Mouse (Mus musculus): ENCODE measurements around the gene Agbl1. TPM values are rescaled to one million over a fixed set of nuclear protein-coding genes. Genes with fewer than 3 reads are reported as not detected.

The Agbl1 gene
- polyA plus RNA-seq, 1 experiment = 0.12 TPM

DNA sequence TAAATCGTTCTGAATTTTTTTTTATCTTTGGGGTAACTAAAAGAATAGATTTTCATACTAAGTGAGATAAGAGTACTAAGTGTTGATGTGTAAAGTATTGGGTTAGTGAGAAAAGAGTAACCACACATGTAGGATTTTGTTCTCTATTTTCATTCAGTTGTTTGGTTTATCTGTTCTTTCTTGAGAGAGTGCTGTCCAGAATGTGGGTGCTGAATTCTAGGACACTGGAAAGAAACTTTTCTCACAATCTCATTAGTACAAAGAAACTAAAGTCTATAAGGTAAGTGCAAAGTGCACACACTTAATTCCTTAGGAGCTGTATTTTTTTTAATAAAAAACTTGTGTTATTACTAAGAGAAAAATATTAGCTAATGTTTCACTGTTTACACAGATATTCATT is 674.4 kb downstream of the Agbl1 start:
- no peak for DNase-seq (ENCODE audit: extremely low spot score in 1 of 2, low spot score in 1 of 2)

DNA sequence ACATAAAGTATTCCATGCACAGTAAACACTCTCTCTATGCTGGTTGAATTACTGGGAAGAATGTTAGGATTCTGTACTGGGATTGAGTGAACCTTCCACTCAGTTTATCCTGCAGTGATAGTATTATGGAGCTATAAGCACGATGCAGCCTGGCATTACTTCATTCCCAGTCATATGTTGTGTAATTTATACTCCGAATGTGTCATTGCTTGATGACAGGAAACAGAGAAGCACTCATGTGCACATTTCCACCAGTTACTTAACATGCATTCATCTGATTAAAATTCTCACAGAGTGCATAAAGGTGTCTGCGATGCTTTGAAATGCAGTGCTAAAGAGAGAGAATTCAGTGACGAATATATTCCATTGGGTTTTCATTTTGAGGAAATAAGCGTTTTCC is 682.0 kb downstream of the Agbl1 start:
- DNase-seq (ENCODE audit: extremely low spot score in 1 of 2, low spot score in 1 of 2) = no peak

DNA sequence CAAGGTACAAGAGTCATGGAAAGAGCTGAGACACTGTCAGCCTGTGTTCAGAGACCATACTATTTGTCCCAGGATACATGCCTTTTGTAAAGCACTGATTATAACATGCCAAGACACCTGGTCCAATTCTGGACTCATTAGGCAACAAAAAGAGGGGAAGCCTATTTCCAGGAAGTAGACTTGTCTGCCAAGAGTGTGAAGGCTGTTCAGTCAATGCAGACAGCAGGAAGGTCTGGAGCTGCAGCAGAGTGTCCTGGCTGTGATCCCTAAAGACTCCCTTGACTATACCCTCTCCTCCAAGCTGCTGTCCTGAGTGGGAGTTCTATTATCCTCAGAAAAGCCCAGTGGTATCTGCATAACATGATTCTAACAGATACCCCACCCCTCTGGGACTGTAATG is 689.2 kb downstream of the Agbl1 start:
- DNase-seq (ENCODE audit: extremely low spot score in 1 of 2, low spot score in 1 of 2) = no peak

DNA sequence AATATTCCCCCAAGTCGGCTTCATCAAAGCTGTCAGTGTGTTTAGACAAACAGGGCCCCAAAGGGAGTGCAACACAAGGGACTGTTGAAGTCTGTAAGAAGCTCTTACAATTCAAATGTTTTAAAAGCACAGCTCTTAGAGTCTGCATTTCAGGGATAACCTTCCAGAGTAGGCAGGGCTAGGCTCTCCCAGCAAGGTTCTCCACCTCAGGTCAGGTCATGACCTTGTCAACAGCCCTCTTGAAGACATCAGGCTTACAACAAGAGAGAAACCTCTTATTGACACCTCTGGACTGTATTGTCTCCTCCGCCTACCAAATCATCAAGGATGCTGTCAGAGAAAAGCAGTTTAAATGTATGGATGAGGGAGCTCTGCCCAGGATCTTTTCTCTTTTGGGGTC is 692.0 kb downstream of the Agbl1 start:
- DNase-seq (ENCODE audit: extremely low spot score in 1 of 2, low spot score in 1 of 2) = no peak

DNA sequence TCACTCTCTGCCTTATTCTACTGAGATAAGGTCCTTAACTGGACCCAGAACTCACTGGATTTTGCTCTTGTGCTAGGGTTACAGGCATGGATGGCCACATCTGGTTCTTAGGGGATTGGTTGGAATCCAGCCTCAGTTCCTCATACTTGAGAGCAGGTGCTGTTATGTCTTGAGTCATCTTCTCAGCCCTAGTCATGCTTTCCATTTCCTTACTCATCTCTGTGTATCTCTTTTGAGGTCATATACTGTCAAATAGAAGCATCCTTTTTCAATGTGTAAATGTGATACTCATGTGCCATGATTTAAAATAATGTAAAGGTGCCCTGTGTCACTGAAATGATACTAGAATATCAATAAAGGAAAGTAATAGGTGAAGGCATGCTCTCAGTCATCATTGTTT is 705.5 kb downstream of the Agbl1 start:
- no peak for DNase-seq (ENCODE audit: extremely low spot score in 1 of 2, low spot score in 1 of 2)

DNA sequence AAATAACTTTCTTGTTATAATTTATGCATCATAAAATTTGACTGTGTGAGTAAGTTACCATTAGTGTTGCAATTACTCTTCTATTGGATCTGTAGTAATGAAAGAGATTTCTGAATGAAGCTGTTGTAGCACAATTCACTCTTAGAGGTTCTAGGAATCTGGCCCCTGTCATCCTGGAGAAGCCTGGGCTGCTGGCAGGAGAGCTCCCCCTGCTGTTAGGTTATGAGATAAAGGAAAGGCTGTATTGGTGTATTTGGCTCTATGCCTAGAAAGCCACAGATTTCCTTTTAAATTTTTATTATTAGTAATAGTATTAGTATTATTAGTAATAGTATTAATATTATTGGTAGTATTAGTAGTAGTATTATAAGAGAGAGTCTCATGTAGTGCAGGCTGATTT is 711.8 kb downstream of the Agbl1 start:
- DNase-seq (ENCODE audit: extremely low spot score in 1 of 2, low spot score in 1 of 2) = peak in 1 of 2 experiments; percentile 78

DNA sequence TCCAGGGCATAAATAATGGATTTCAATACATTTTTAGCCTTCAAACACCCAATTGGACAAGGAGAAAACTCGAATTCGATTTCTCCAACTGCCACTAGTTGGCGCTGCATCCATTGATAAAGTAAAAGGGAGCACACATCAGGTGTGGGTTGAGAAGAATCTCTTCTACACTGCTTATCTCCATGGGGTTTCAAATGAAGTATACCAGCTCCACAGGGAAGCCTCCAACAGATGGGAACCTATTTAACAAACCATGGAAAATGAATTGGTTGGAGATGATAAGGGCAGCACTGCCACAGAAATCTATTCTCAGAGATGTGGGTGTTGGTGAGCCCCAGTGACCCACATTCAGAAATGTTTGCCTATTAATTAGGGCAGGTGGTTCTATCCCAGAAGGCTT is 741.6 kb downstream of the Agbl1 start:
- DNase-seq (ENCODE audit: extremely low spot score in 1 of 2, low spot score in 1 of 2) = peak in 1 of 2 experiments; percentile 40

DNA sequence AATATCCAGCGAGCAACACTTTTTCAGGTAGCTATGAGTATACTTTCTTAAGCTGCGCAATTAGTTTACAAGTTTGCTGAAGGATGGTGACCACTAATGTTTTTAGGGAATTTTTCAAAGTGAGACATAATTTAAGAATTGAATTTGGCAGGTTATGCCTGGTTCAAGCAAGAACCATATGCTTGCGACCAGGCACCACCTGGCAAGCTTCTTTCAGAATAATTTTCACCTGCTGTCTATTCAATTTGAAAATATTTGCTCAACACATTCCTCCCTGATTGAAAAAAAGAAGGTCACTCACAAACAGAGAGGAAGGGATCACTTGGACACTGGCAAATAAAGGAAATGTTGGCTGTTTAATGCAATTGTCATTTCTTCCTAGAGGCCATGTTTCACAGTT is 779.9 kb downstream of the Agbl1 start:
- DNase-seq (ENCODE audit: extremely low spot score in 1 of 2, low spot score in 1 of 2) = no peak

DNA sequence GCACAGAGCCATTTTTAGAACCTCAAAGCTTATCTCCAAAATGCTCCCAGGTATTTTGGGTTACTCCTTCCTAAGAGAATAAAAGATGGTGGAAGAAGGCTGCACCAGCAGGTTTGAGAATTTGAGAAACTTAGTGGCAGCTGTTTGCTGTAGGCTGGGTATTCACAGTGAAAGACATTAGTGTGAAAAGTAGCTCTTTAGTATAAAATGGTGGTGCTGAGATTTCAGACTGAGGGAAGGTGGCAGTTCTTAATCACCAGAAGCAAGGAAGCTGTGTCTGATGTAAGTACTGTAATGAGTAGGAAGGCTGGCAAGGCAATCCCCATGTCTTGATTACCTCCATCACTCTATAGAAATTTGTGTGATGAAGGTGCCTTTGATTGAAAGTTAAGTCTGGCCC is 799.3 kb downstream of the Agbl1 start:
- peak in 1 of 2 experiments; percentile 11 for DNase-seq (ENCODE audit: extremely low spot score in 1 of 2, low spot score in 1 of 2)

DNA sequence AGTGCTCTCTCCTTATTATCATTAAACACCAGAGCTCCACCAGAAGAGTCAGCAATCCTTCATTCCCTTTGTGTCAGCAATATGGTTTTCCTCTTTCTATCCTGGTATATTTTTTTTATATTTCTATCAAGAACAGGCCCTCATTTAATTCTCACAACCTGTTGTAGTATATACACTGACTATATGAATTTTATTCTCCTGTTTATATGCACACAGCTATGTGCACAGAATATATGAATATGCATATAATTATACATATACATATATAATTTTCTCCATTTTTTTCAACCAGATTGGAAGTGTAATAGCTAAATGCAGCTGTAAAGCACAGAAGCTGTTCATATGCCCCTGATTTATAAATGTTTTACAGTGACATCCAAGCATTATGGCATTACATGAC is 846.3 kb downstream of the Agbl1 start:
- DNase-seq (ENCODE audit: extremely low spot score in 1 of 2, low spot score in 1 of 2) = no peak

DNA sequence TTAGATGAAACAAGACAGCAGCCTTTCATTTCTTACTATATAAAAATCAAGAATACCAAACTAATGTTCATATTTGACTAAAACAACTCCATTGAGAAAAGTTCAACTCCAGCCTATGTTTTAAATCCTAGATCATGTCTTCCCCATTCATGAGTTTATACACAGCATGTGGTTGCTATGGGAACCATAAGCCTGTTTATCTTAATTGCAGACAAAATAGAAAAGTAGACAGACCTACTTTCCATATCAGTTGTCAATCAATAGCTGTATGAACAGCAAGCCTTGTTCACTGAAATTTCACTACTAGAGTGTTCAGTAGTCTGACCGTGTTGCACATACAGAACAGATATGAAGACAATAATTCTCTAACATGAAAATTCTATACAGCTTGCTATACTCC is 857.6 kb downstream of the Agbl1 start:
- no peak for DNase-seq (ENCODE audit: extremely low spot score in 1 of 2, low spot score in 1 of 2)

DNA sequence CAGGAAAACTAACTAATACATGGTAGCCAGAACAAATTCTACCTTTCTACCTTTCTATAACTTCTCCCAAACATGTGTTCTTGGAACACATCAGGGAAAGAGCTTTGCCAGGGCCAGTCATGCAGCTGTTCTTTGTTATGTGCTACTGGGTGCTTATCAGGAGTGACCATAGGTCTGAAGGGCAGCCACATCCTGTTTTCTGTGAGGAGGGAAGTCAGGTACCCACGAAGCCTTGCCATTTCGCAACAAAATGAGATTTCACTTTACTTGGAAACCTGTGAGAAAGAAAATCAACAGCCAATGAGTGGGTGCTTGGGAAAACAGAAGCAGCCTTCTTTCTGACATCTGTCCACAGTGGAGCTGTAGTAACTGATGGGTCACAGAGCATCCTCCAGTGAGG is 865.5 kb downstream of the Agbl1 start:
- no peak for DNase-seq (ENCODE audit: extremely low spot score in 1 of 2, low spot score in 1 of 2)

DNA sequence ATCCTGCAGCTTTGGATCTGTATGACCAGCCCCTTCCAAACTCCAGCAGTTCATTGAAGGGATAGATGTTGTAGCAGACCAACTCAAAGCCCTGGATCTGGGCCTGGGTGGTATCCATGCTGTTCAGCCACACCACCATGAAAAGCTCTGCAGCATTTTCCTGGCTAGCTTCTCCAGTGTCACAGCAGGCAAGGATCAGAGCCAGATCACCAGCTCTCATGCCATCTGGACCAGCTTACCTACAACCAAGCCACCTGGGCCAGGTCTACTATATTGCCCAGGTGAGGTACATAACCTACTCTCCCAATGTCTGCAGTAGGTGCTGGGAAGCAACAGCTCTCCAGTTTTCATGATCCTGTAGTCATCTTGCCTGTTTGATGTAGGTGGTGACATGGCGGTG is 884.3 kb downstream of the Agbl1 start:
- DNase-seq (ENCODE audit: extremely low spot score in 1 of 2, low spot score in 1 of 2) = no peak

DNA sequence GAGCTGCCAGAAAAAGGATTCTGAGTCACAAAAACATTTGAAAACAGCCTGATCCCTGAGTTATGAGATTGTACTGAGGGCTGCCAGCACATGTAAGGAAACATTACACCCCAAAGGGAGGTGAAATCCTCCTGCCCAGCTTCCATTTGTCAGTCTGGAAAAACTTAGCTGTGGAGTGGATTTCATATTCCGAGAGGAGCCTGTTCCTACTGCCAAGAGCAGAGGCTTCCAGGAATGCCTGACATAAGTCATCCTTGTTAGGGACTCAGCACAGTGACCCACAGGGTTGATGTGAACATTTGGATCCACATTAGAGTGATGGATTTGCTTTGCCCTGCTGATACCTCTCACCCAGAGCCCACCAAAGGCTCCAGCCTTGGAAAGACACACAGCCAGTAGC is 899.4 kb downstream of the Agbl1 start:
- no peak for DNase-seq (ENCODE audit: extremely low spot score in 1 of 2, low spot score in 1 of 2)

DNA sequence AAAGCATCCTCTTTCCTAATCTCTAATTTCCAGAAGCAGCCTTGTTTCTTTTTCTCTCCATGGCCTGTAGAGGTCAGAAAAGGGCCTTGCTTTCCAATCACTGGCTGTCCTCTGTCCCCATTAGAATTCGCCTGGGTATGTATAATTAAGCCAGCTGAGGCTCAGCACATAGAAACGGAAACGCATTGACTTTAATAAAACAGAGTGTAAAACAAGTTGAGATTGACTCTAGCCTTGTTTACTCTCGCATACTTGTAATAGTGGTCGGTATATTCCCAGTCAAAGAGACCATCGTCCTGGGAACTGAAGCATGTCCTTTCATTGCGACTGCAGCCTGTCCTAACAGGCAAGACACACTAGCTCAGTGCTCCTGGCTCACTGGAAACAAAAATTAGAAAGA is 902.3 kb downstream of the Agbl1 start:
- peak in 1 of 2 experiments; percentile 52 for DNase-seq (ENCODE audit: extremely low spot score in 1 of 2, low spot score in 1 of 2)

DNA sequence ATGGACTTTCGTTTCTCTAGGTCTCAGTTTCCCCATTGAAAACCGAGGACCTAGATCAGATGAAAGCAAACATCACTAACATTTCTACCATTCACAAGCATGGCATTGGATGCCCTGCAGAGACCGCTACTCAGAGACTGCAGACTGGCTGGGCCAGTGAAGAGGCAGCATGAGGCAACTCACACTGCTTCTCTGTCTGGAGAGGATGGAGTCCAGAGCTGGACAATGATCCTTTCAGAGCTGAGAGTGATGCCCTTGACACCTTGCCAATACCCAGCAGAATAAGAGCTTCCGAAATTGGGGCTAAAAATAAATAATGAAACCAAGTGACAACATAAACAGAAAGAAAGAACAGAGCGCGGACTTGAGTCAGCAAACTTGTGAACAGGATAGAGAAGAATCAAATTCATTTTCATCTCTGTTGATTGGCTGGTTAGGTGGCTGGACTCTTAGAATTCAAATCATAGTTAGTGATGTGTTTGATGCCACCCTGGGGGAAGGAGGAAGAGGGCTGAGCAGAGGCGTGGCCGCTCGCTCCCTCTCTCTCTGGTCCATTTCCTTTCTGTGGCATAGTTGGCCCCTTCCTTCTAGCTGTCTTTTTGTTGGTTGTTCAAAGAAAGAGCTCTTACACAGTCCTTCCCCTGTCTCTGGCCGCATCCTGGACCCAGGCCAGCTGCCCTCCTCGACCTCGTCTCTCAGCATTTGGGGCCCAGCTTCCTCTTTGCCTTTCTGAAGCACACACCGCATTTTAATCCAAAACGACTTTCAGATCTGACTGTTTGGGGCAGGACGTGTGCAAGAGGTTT is 903.1 kb downstream of the Agbl1 start:
- DNase-seq (ENCODE audit: extremely low spot score in 1 of 2, low spot score in 1 of 2) = peak; percentile 15 to 52

DNA sequence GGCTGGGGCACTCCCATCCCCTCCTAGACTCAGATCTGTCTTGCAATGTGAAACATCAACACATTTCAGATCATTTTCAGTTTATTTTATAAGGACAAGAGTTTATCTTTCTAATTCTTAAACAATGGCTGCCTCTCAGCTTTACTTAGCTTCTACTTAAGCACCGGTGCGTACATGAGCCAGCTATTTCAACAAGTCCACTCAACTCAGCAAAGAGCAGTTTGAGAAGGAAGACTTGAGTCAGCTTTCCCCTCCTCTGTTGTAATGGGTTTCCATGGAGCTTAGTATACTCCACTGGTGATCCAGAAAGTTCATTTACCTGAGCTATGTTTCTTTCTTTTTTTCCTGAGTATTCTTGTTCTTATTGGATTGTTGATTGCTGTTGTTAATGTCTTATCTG is 905.2 kb downstream of the Agbl1 start:
- DNase-seq (ENCODE audit: extremely low spot score in 1 of 2, low spot score in 1 of 2) = no peak

DNA sequence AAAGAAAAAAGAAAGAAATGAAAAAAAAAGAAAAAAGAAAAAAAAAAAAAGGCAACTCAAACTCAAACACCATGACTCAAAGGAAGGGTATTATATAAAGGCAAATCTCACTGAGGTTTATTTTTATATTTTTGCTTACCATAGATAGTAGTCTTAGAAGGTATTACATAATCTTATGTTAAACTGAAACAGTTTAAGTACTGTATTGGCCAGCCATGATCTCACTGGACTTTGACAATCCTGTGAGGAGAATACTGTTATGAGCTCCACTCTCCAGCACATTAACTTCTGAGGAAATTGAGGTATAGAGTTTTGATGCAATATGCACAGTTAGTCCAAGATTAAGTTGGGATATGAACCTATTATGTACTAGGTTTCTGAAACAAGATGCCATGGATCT is 909.0 kb downstream of the Agbl1 start:
- no peak for DNase-seq (ENCODE audit: extremely low spot score in 1 of 2, low spot score in 1 of 2)

DNA sequence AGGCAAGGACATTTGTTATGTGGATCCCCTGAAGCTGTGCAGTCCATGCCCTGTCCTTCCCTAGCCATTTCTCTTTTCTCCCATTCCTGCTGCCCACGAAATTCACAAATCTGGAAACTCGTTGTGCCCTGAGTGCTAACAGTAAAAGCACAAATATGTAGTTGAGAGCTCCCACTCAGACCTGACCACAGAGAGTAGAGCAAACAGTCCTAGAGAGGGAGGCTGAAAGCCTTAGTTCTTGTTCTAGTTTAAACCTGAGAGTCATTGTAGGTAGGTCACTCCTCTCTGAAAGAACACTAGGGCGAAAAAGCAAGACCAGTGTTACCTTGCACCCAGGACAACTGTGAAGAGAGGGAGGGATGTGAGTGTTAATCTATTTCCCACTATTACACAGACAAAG is 917.8 kb downstream of the Agbl1 start:
- no peak for DNase-seq (ENCODE audit: extremely low spot score in 1 of 2, low spot score in 1 of 2)

DNA sequence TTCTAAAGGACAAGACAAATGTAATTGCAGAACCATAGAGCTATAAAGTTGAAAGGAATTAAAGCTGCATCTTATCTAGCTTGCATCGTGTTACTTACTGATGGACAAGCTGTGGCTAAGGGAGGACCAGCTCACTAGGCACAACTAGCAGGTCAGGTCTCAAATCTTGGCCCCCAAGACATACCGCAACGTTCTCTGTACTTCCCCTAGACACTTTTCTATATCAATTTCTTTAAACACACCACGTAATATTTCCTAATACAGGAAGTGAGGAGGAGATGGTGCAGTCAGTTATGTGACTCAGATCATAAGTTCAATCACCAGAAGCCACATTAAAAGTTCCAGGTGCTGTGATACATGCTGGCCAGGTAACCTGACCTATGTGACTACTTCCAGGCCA is 919.1 kb downstream of the Agbl1 start:
- no peak for DNase-seq (ENCODE audit: extremely low spot score in 1 of 2, low spot score in 1 of 2)

DNA sequence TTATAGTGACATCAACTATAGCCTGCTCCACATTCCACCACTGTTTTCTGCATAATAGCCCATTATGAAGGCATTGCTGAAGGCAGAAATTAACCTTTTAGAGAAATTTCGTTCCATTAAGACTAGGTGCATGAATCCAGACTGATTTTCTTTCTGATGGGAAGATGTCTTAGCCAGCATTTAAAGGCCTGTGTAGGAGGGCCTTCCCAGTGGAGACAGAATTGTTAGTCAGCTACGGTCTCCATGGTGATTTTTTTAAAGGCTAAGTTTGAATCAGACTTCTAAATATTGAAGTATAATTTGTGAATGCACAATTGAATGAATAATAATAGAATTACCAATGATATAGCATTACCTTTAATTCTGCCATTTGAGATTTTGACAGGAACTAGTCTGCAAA is 920.2 kb downstream of the Agbl1 start:
- DNase-seq (ENCODE audit: extremely low spot score in 1 of 2, low spot score in 1 of 2) = peak in 1 of 2 experiments; percentile 52

DNA sequence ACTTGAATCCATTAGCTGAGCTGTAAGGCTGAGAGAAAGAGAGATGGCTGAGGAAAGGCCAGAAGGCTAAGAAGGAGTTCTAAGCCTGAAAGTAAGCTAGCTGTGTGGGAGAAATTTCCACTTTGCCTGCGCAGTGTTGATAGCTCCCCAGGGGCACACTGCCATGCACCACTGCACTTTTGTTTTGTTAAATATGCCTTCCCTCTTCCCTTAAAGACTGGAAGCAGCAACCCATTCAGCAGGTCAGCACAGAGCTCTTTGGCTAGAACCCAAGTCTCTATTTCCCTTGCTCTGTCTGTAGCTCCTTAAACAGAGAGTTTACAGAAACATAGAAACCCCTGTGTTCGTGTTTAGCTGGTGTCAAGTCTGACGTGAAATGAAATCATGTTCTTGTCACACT is 922.7 kb downstream of the Agbl1 start:
- DNase-seq (ENCODE audit: extremely low spot score in 1 of 2, low spot score in 1 of 2) = no peak

DNA sequence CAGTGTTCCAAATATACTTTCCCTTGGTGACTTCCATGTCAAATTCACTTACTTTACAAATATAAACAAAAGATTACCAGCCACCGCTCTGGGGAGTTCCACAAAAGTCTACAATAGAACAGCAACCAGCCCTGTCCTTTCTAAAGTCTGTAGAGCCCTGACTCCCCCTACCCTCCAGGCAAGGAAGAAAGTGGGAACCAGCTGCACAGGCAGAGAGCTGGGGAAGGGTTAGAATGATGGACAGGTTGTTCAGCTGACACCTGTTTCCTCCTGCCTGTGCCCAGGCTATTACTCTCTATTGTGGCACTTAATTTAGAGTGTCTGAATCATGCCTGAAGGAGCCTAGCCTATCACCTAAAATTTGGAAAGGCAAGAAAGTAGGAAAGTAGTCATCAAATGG is 923.2 kb downstream of the Agbl1 start:
- no peak for DNase-seq (ENCODE audit: extremely low spot score in 1 of 2, low spot score in 1 of 2)
